Mouse (Mus musculus): Measurements from ENCODE around the gene Olfr697. TPM values are rescaled to one million over a fixed set of nuclear protein-coding genes. Genes with fewer than 3 reads are reported as not detected.

The Olfr697 gene
- polyA plus RNA-seq (2014; fragmentation: Illumina TruSeq; extraction: RNeasy Lipid Tissue Mini Kit (QIAGEN cat#74804); ENCODE audit: low read depth, low replicate concordance), result not detected

DNA sequence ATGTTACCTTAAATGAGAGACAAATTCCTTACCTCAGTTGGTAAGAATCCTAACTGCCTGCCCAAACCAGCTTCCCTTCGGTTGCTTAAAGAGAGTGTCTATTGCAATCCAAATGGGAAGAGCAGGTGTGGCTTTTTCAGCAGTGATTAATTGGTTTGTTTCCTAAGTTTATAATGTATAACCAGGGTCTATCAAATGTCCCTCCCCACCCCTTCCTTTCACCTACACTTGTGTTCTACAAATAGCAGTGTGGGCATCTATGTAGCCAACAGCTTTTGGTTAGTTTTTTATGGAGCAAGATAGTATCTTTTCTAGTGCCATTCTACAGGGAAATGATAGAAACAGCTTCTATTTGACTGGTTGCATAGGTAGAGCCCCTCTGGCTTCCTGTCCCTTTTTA is at the start of gene Olfr697:
Gene Olfr697 (minus strand): TSS at position 101 of the 400 bp plus-strand sequence.

DNA sequence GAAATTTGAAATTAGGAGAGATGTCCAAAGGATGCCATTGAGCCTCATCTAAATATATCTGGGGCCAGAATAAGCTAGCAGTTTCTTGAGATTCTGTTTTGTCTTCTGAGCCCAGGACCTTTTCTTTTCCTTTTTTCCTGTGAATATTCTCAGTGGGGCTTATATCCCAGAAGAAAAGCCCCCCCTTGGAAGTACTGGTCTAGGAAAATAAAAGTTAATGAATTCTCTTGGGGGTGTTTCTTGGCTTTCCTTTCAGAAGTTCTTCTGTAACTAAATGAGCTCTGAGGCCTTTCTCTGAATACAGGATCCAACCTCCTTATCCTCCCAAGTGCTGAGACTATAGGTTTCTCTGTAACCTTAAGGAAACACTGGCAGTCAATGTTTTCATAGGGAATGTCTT is 13.1 kb upstream of the Olfr697 start, which contains the start of gene Olfr698:
Gene Olfr698 (minus strand): TSS at position 101 of the 400 bp plus-strand sequence.

GRCm38 (mm10) chr7:106716296-106716695 is 25.9 kb downstream of the Olfr697 start, which contains the start of gene Olfr695:
Gene Olfr695 (minus strand): TSS chr7:106716396.

DNA sequence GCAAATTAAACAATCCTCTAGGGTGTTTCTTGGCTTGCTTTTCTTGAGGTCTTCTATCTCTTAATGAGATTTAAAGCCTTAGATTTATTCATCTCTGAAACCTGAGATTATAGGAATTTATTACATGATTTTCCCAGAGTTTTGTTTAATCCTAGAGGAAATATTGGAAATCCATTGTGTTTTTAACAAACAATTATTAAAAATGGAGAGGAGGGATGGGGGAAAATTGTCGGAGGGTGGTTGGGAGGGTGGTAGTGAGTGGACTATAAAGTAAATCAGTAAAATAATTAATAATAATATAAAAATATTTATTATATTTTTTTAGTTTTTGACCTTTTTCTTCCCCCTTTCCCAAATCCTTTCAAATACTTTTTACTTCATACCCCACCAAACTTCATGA is 50.5 kb downstream of the Olfr697 start, which contains the start of gene Olfr694:
Gene Olfr694 (minus strand): TSS at position 101 of the 400 bp plus-strand sequence.

Other genes with a start within 250 kb of the Olfr697 start
- not detected for gene Olfr693, start 61.9 kb downstream of the Olfr697 start, polyA plus RNA-seq (2014; fragmentation: Illumina TruSeq; extraction: RNeasy Lipid Tissue Mini Kit (QIAGEN cat#74804); ENCODE audit: low read depth, low replicate concordance)
- gene Olfr694, start 50.6 kb downstream of the Olfr697 start, polyA plus RNA-seq (2014; fragmentation: Illumina TruSeq; extraction: RNeasy Lipid Tissue Mini Kit (QIAGEN cat#74804); ENCODE audit: low read depth, low replicate concordance), result not detected
- not detected for gene Olfr695, start 26.0 kb downstream of the Olfr697 start, polyA plus RNA-seq (2014; fragmentation: Illumina TruSeq; extraction: RNeasy Lipid Tissue Mini Kit (QIAGEN cat#74804); ENCODE audit: low read depth, low replicate concordance)
- gene Olfr698, start 13.0 kb upstream of the Olfr697 start, polyA plus RNA-seq (2014; fragmentation: Illumina TruSeq; extraction: RNeasy Lipid Tissue Mini Kit (QIAGEN cat#74804); ENCODE audit: low read depth, low replicate concordance), result not detected
- gene Olfr699, start 50.8 kb upstream of the Olfr697 start, polyA plus RNA-seq (2014; fragmentation: Illumina TruSeq; extraction: RNeasy Lipid Tissue Mini Kit (QIAGEN cat#74804); ENCODE audit: low read depth, low replicate concordance), result not detected
- gene Olfr700, start 66.4 kb upstream of the Olfr697 start, polyA plus RNA-seq (2014; fragmentation: Illumina TruSeq; extraction: RNeasy Lipid Tissue Mini Kit (QIAGEN cat#74804); ENCODE audit: low read depth, low replicate concordance), result not detected
- 0.55 TPM for gene Olfr701, start 71.7 kb upstream of the Olfr697 start, polyA plus RNA-seq (2014; fragmentation: Illumina TruSeq; extraction: RNeasy Lipid Tissue Mini Kit (QIAGEN cat#74804); ENCODE audit: low read depth, low replicate concordance)
- not detected for gene Olfr702, start 91.5 kb upstream of the Olfr697 start, polyA plus RNA-seq (2014; fragmentation: Illumina TruSeq; extraction: RNeasy Lipid Tissue Mini Kit (QIAGEN cat#74804); ENCODE audit: low read depth, low replicate concordance)
- not detected for gene Olfr703, start 100.9 kb upstream of the Olfr697 start, polyA plus RNA-seq (2014; fragmentation: Illumina TruSeq; extraction: RNeasy Lipid Tissue Mini Kit (QIAGEN cat#74804); ENCODE audit: low read depth, low replicate concordance)
- gene Olfr704, start 120.7 kb upstream of the Olfr697 start, polyA plus RNA-seq (2014; fragmentation: Illumina TruSeq; extraction: RNeasy Lipid Tissue Mini Kit (QIAGEN cat#74804); ENCODE audit: low read depth, low replicate concordance), result not detected
- gene Olfr705, start 134.4 kb upstream of the Olfr697 start, polyA plus RNA-seq (2014; fragmentation: Illumina TruSeq; extraction: RNeasy Lipid Tissue Mini Kit (QIAGEN cat#74804); ENCODE audit: low read depth, low replicate concordance), result not detected
- not detected for gene Olfr706, start 145.7 kb upstream of the Olfr697 start, polyA plus RNA-seq (2014; fragmentation: Illumina TruSeq; extraction: RNeasy Lipid Tissue Mini Kit (QIAGEN cat#74804); ENCODE audit: low read depth, low replicate concordance)
- gene Olfr707, start 158.8 kb upstream of the Olfr697 start, polyA plus RNA-seq (2014; fragmentation: Illumina TruSeq; extraction: RNeasy Lipid Tissue Mini Kit (QIAGEN cat#74804); ENCODE audit: low read depth, low replicate concordance), result not detected
- not detected for gene Olfr1532-ps1, start 165.6 kb upstream of the Olfr697 start, polyA plus RNA-seq (2014; fragmentation: Illumina TruSeq; extraction: RNeasy Lipid Tissue Mini Kit (QIAGEN cat#74804); ENCODE audit: low read depth, low replicate concordance)
- not detected for gene Olfr709-ps1, start 189.8 kb upstream of the Olfr697 start, polyA plus RNA-seq (2014; fragmentation: Illumina TruSeq; extraction: RNeasy Lipid Tissue Mini Kit (QIAGEN cat#74804); ENCODE audit: low read depth, low replicate concordance)
- gene Olfr710, start 205.9 kb upstream of the Olfr697 start, polyA plus RNA-seq (2014; fragmentation: Illumina TruSeq; extraction: RNeasy Lipid Tissue Mini Kit (QIAGEN cat#74804); ENCODE audit: low read depth, low replicate concordance), result not detected
- not detected for gene Olfr6, start 221.5 kb upstream of the Olfr697 start, polyA plus RNA-seq (2014; fragmentation: Illumina TruSeq; extraction: RNeasy Lipid Tissue Mini Kit (QIAGEN cat#74804); ENCODE audit: low read depth, low replicate concordance)
- gene Olfr711, start 233.0 kb upstream of the Olfr697 start, polyA plus RNA-seq (2014; fragmentation: Illumina TruSeq; extraction: RNeasy Lipid Tissue Mini Kit (QIAGEN cat#74804); ENCODE audit: low read depth, low replicate concordance), result not detected

All from adipose tissue, adult 10 weeks (tissue).